21 mouse cellular contexts compared by ENCODE assay signal in the genomic region with DNA sequence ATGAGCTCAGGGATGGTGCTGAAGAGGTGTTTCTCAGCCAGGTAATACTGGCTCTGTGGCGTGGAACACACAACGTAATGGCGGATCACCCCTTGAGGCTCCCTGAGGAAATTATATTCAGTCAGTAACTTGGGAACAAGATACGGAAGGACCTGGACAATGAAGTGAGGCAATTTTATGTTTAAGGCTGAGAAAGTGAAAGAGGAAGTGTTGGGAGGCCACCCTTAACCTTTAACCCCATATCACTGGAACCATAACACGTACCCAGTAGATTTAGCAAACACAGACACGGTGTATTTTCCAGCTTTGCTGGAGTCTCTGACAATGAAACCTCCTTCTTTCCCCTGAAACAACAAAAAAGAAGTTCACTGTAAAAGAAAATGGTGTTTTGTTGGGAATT. TPM values are rescaled to one million over a fixed set of nuclear protein-coding genes. Genes with fewer than 3 reads are reported as not detected.
A peak's percentile ranks its signal among the peaks of the same experiment; 100 is the strongest.
DNase-seq lines count a peak whose midpoint lies in the region; ATAC-seq and TF ChIP-seq lines count a peak whose summit lies in the region.
"Had no signal": no experiment of that assay in that cellular context is flagged by ENCODE, and none has a peak within 500 bp of the region (broad histone marks: within the 10 kb centered on the region; RNA-seq: fewer than 3 reads in every experiment).

No protein-coding gene starts in this region.

- no peaks in the 10 kb centered on the region for H3K36me3 ChIP-seq in lung, postnatal 0 days (ENCODE audit: insufficient read depth, low read length)
- no peaks in the 10 kb centered on the region for H3K36me3 ChIP-seq in embryonic facial prominence, embryonic 10.5 days (replicated peaks)
- H3K36me3 ChIP-seq: embryonic facial prominence, embryonic 12.5 days; heart, embryonic 15.5 days; hindbrain, embryonic 13.5 days had no signal

- no peaks in the 10 kb centered on the region for H3K9me3 ChIP-seq in lung, postnatal 0 days (ENCODE audit: low read length)
- H3K9me3 ChIP-seq in embryonic facial prominence, embryonic 10.5 days = no peaks in the 10 kb centered on the region
- H3K9me3 ChIP-seq: embryonic facial prominence, embryonic 12.5 days; G1E; heart, embryonic 15.5 days; hindbrain, embryonic 13.5 days had no signal

- DNase-seq in lung, postnatal 0 days (ENCODE audit: low spot score) = peak; percentile 23
- DNase-seq in lung, postnatal 10 days = no peak
- DNase-seq in kidney, adult 9 months = no peak
- DNase-seq in embryonic facial prominence, embryonic 10.5 days (ENCODE audit: low spot score) = no peak
- DNase-seq: adrenal gland, postnatal 14 days; cerebellum, adult 2 months; cerebellum, postnatal 10 days; embryo, embryonic 11 days; gastrocnemius, postnatal 10 days; heart, adult 2 months; heart, postnatal 14 days had no signal

- H3K4me2 ChIP-seq in lung, postnatal 0 days (replicated peaks; ENCODE audit: low read depth, low read length) = no peak overlapping the region
- H3K4me2 ChIP-seq: embryonic facial prominence, embryonic 12.5 days; heart, embryonic 11.5 days; heart, embryonic 15.5 days; hindbrain, embryonic 13.5 days had no signal

- ATAC-seq in lung, postnatal 0 days = no peak
- peak; percentile 93 for ATAC-seq in granulocyte monocyte progenitor cell, adult 5-6 weeks (replicated peaks; ENCODE audit: poor library complexity, severe bottlenecking)
- peak; percentile 64 for ATAC-seq in megakaryocyte progenitor cell, adult 5-6 weeks (replicated peaks; ENCODE audit: poor library complexity)
- no peak for ATAC-seq in CD4-positive, CD25-positive, alpha-beta regulatory T cell, adult 4 months
- ATAC-seq: forebrain, embryonic 16.5 days; hindbrain, postnatal 0 days had no signal

- no peak overlapping the region for H3K4me3 ChIP-seq in lung, postnatal 0 days (ENCODE audit: low read depth, low read length)
- no peak overlapping the region for H3K4me3 ChIP-seq in embryonic facial prominence, embryonic 10.5 days
- H3K4me3 ChIP-seq: embryonic facial prominence, embryonic 12.5 days; heart, adult 2 months; heart, embryonic 15.5 days; hindbrain, embryonic 13.5 days had no signal

- no peaks in the 10 kb centered on the region for H3K4me1 ChIP-seq in lung, postnatal 0 days (ENCODE audit: insufficient read depth, low read depth, low read length)
- H3K4me1 ChIP-seq in embryonic facial prominence, embryonic 10.5 days = no peaks in the 10 kb centered on the region
- H3K4me1 ChIP-seq: embryonic facial prominence, embryonic 12.5 days; heart, embryonic 15.5 days; hindbrain, embryonic 13.5 days had no signal

- no peak overlapping the region for H3K9ac ChIP-seq in lung, postnatal 0 days (replicated peaks; ENCODE audit: low read depth)
- H3K9ac ChIP-seq: embryonic facial prominence, embryonic 12.5 days; heart, embryonic 15.5 days; hindbrain, embryonic 13.5 days had no signal

- WGBS in lung, postnatal 0 days = 62% methylated on average over 6 of the region's 6 CpGs
- 67% methylated on average over 6 of the region's 6 CpGs for WGBS in embryonic facial prominence, embryonic 10.5 days

- TF ChIP-seq EP300 in lung, postnatal 0 days (IDR thresholded peaks at IDR 0.05) = no peak

- H3K27me3 ChIP-seq in lung, postnatal 0 days (replicated peaks; ENCODE audit: insufficient read depth, low read length) = no peaks in the 10 kb centered on the region
- H3K27me3 ChIP-seq in embryonic facial prominence, embryonic 10.5 days (replicated peaks; ENCODE audit: low read depth, poor library complexity, severe bottlenecking) = no peaks in the 10 kb centered on the region
- H3K27me3 ChIP-seq: embryonic facial prominence, embryonic 12.5 days; heart, embryonic 15.5 days; hindbrain, embryonic 13.5 days had no signal

- TF ChIP-seq CTCF in lung, postnatal 0 days (IDR thresholded peaks at IDR 0.05) = no peak

- H3K27ac ChIP-seq in lung, postnatal 0 days (ENCODE audit: low read length) = no peak overlapping the region
- H3K27ac ChIP-seq in embryonic facial prominence, embryonic 10.5 days (replicated peaks) = no peak overlapping the region
- H3K27ac ChIP-seq: embryonic facial prominence, embryonic 12.5 days; heart, adult 2 months; heart, embryonic 15.5 days; hindbrain, embryonic 13.5 days; hindbrain, postnatal 0 days had no signal

RNA-seq across cellular contexts. Expression of gene Timm8a1, which starts 12.8 kb away (rescaled TPM):
- polyA plus RNA-seq in lung, postnatal 0 days (2015; fragmentation: Nextera tagmentation; extraction: Ambion mirVana) = 24.7 and 24.9 TPM in 2 replicates
- total RNA-seq in granulocyte monocyte progenitor cell, adult 5-6 weeks (2014; fragmentation: Nextera tagmentation) = 87.1 and 92.8 TPM in 2 replicates
- 166 and 192 TPM in 2 replicates for total RNA-seq in granulocyte monocyte progenitor cell, adult 5-6 weeks (2017)
- total RNA-seq in megakaryocyte progenitor cell, adult 5-6 weeks (2015) = 126 and 133 TPM in 2 replicates
- total RNA-seq in megakaryocyte progenitor cell, adult 5-6 weeks (2017) = 147 and 157 TPM in 2 replicates
- 97.4 and 103 TPM in 2 replicates for polyA plus RNA-seq in embryonic facial prominence, embryonic 10.5 days (2016; fragmentation: Nextera tagmentation; extraction: Ambion mirVana)
- 10 to 100 TPM; 28.8 to 36.1 TPM for polyA plus RNA-seq in CD4-positive, CD25-positive, alpha-beta regulatory T cell, adult 4 months (2017; shearing (Covaris generic))

RNA-seq across cellular contexts. Expression of gene Btk, which starts 28.9 kb away (rescaled TPM):
- polyA plus RNA-seq in lung, postnatal 0 days (2015; fragmentation: Nextera tagmentation; extraction: Ambion mirVana) = 2.2 and 2.7 TPM in 2 replicates
- total RNA-seq in granulocyte monocyte progenitor cell, adult 5-6 weeks (2014; fragmentation: Nextera tagmentation) = 47.3 and 62.5 TPM in 2 replicates
- total RNA-seq in granulocyte monocyte progenitor cell, adult 5-6 weeks (2017) = 62.3 and 64.4 TPM in 2 replicates
- 61.0 and 66.6 TPM in 2 replicates for total RNA-seq in megakaryocyte progenitor cell, adult 5-6 weeks (2015)
- total RNA-seq in megakaryocyte progenitor cell, adult 5-6 weeks (2017) = 48.4 and 78.0 TPM in 2 replicates
- polyA plus RNA-seq in embryonic facial prominence, embryonic 10.5 days (2016; fragmentation: Nextera tagmentation; extraction: Ambion mirVana) = 0.84 and 1.1 TPM in 2 replicates
- 1 to 10 TPM in 1 of 2 experiments, under 1 TPM in 1; 0.38 to 2.2 TPM for polyA plus RNA-seq in CD4-positive, CD25-positive, alpha-beta regulatory T cell, adult 4 months (2017; shearing (Covaris generic))

RNA-seq across cellular contexts. Expression of gene Rpl36a, which starts 31.0 kb away (rescaled TPM):
- polyA plus RNA-seq in lung, postnatal 0 days (2015; fragmentation: Nextera tagmentation; extraction: Ambion mirVana) = 278 and 304 TPM in 2 replicates
- 2,214 and 2,262 TPM in 2 replicates for total RNA-seq in granulocyte monocyte progenitor cell, adult 5-6 weeks (2014; fragmentation: Nextera tagmentation)
- total RNA-seq in granulocyte monocyte progenitor cell, adult 5-6 weeks (2017) = 3,336 and 5,531 TPM in 2 replicates
- total RNA-seq in megakaryocyte progenitor cell, adult 5-6 weeks (2015) = 1,859 and 2,008 TPM in 2 replicates
- total RNA-seq in megakaryocyte progenitor cell, adult 5-6 weeks (2017) = 6,795 and 7,096 TPM in 2 replicates
- polyA plus RNA-seq in embryonic facial prominence, embryonic 10.5 days (2016; fragmentation: Nextera tagmentation; extraction: Ambion mirVana) = 341 and 352 TPM in 2 replicates
- 100 to 1,000 TPM; 553 to 695 TPM for polyA plus RNA-seq in CD4-positive, CD25-positive, alpha-beta regulatory T cell, adult 4 months (2017; shearing (Covaris generic))

RNA-seq across cellular contexts. Expression of gene Gla, which starts 46.5 kb away (rescaled TPM):
- 3.9 and 4.1 TPM in 2 replicates for polyA plus RNA-seq in lung, postnatal 0 days (2015; fragmentation: Nextera tagmentation; extraction: Ambion mirVana)
- 9.2 and 14.5 TPM in 2 replicates for total RNA-seq in granulocyte monocyte progenitor cell, adult 5-6 weeks (2014; fragmentation: Nextera tagmentation)
- 19.7 and 24.1 TPM in 2 replicates for total RNA-seq in granulocyte monocyte progenitor cell, adult 5-6 weeks (2017)
- total RNA-seq in megakaryocyte progenitor cell, adult 5-6 weeks (2015) = 16.3 and 21.0 TPM in 2 replicates
- total RNA-seq in megakaryocyte progenitor cell, adult 5-6 weeks (2017) = 19.6 and 23.2 TPM in 2 replicates
- 5.9 and 7.2 TPM in 2 replicates for polyA plus RNA-seq in embryonic facial prominence, embryonic 10.5 days (2016; fragmentation: Nextera tagmentation; extraction: Ambion mirVana)
- polyA plus RNA-seq in CD4-positive, CD25-positive, alpha-beta regulatory T cell, adult 4 months (2017; shearing (Covaris generic)) = 1 to 10 TPM; 3.4 to 4.9 TPM

RNA-seq across cellular contexts. Expression of gene Hnrnph2, which starts 46.6 kb away (rescaled TPM):
- 93.7 and 100 TPM in 2 replicates for polyA plus RNA-seq in lung, postnatal 0 days (2015; fragmentation: Nextera tagmentation; extraction: Ambion mirVana)
- 69.4 and 83.7 TPM in 2 replicates for total RNA-seq in granulocyte monocyte progenitor cell, adult 5-6 weeks (2014; fragmentation: Nextera tagmentation)
- 155 and 165 TPM in 2 replicates for total RNA-seq in granulocyte monocyte progenitor cell, adult 5-6 weeks (2017)
- 79.0 and 80.6 TPM in 2 replicates for total RNA-seq in megakaryocyte progenitor cell, adult 5-6 weeks (2015)
- 141 and 154 TPM in 2 replicates for total RNA-seq in megakaryocyte progenitor cell, adult 5-6 weeks (2017)
- 218 and 219 TPM in 2 replicates for polyA plus RNA-seq in embryonic facial prominence, embryonic 10.5 days (2016; fragmentation: Nextera tagmentation; extraction: Ambion mirVana)
- 100 to 1,000 TPM in 1 of 2 experiments, 10 to 100 TPM in 1; 93.8 to 139 TPM for polyA plus RNA-seq in CD4-positive, CD25-positive, alpha-beta regulatory T cell, adult 4 months (2017; shearing (Covaris generic))

Comparison
In these comparisons a context has a peak if more than half of its experiments do, and no peak if none do; other contexts are left out.
1. ATAC-seq: peak in granulocyte monocyte progenitor cell, adult 5-6 weeks (single experiment) and megakaryocyte progenitor cell, adult 5-6 weeks (single experiment); none in lung, postnatal 0 days (single experiment) and CD4-positive, CD25-positive, alpha-beta regulatory T cell, adult 4 months (single experiment).